Mouse (Mus musculus) CH12.LX (cell line): ENCODE results near the gene Best2. TPM values are rescaled to one million over a fixed set of nuclear protein-coding genes. Genes with fewer than 3 reads are reported as not detected.

Experiments
- DNase-seq: peaks from one replicate; pipeline ENCODE4 v3.0.0-alpha.2; 2013; ENCODE audit errors: extremely low read depth
- H3K27ac ChIP-seq: 2 replicates; pipeline ENCODE4 v1.5.1; 2012; ENCODE audit warnings: low read depth, mild to moderate bottlenecking, control low read depth, moderate library complexity; ENCODE audit not compliant: insufficient read depth
- H3K27me3 ChIP-seq: replicated peaks from 2 replicates; pipeline ENCODE3; 2012; ENCODE audit warnings: inconsistent platforms
- H3K36me3 ChIP-seq, 2 experiments: replicated peaks in 1 of 2; 2 replicates each; pipeline versions ENCODE3 to v1.6.1; 2012; ENCODE audit warnings: inconsistent platforms in 1 of 2, low read length in 1 of 2, mild to moderate bottlenecking in 1 of 2, mixed read lengths in 1 of 2, moderate library complexity in 1 of 2; ENCODE audit not compliant: control insufficient read depth in 1 of 2, insufficient read depth in 1 of 2
- H3K4me1 ChIP-seq, 2 experiments: 2 replicates each; pipeline ENCODE4 v1.6.1; 2012; ENCODE audit warnings: inconsistent platforms in 1 of 2, moderate library complexity in 1 of 2; ENCODE audit not compliant: insufficient read depth in 2 of 2, control insufficient read depth in 1 of 2
- H3K4me2 ChIP-seq: 2 replicates; pipeline ENCODE4 v1.6.1; 2012; ENCODE audit warnings: low read depth, mild to moderate bottlenecking, control low read depth; ENCODE audit not compliant: poor library complexity, insufficient read depth, severe bottlenecking
- H3K4me3 ChIP-seq, 3 experiments: fragments of 150-350 bp in 1 of 3; sonication (generic) in 1 of 3; replicated peaks in 1 of 3; 2 replicates each; pipeline versions ENCODE3 to v1.5.1; 2011 to 2012; ENCODE audit warnings: low read depth in 2 of 3, low read length in 2 of 3, mild to moderate bottlenecking in 2 of 3, moderate library complexity in 2 of 3, control low read depth in 1 of 3, improper control_type of control experiment in 1 of 3, inconsistent platforms in 1 of 3, mixed read lengths in 1 of 3; ENCODE audit not compliant: poor library complexity in 1 of 3
- H3K79me2 ChIP-seq: replicated peaks from 2 replicates; pipeline ENCODE4 v1.6.1; 2012; ENCODE audit warnings: mild to moderate bottlenecking, moderate library complexity; ENCODE audit not compliant: control insufficient read depth, poor library complexity, insufficient read depth, severe bottlenecking; ENCODE audit errors: extremely low read depth
- H3K9ac ChIP-seq: 2 replicates; pipeline ENCODE4 v1.6.1; 2012; ENCODE audit warnings: low read depth, mild to moderate bottlenecking, control low read depth, moderate library complexity; ENCODE audit not compliant: insufficient read depth
- H3K9me3 ChIP-seq: replicated peaks from 2 replicates; pipeline ENCODE3; 2012; ENCODE audit warnings: low read length, inconsistent platforms, mixed read lengths
- BHLHE40 ChIP-seq: IDR thresholded peaks from 2 replicates; pipeline ENCODE4 v1.6.1; 2011; ENCODE audit warnings: mild to moderate bottlenecking, low read depth, low read length, improper control_type of control experiment
- CHD2 ChIP-seq: IDR thresholded peaks from 2 replicates; pipeline ENCODE4 v1.6.1; 2011; ENCODE audit warnings: low read length, improper control_type of control experiment
- CTCF ChIP-seq, 2 experiments: IDR thresholded peaks in 1 of 2; conservative IDR thresholded peaks in 1 of 2; 2 replicates each; pipeline ENCODE4 v1.5.1; 2011 to 2012; ENCODE audit warnings: low read depth in 2 of 2, low read length in 2 of 2, improper control_type of control experiment in 1 of 2, inconsistent platforms in 1 of 2, mild to moderate bottlenecking in 1 of 2, moderate library complexity in 1 of 2
- E2F4 ChIP-seq: IDR thresholded peaks from 2 replicates; pipeline ENCODE4 v1.6.1; 2011; ENCODE audit warnings: low read depth, low read length, improper control_type of control experiment; ENCODE audit not compliant: insufficient replicate concordance
- EP300 ChIP-seq: IDR thresholded peaks from 2 replicates; pipeline ENCODE4 v1.6.1; 2011; ENCODE audit warnings: low read length, improper control_type of control experiment
- ETS1 ChIP-seq: conservative IDR thresholded peaks from 2 replicates; pipeline ENCODE4 v1.6.1; 2012; ENCODE audit warnings: low read depth, mild to moderate bottlenecking, inconsistent platforms, low read length, improper control_type of control experiment, moderate library complexity
- HCFC1 ChIP-seq: IDR thresholded peaks from 2 replicates; pipeline ENCODE4 v1.6.1; 2012; ENCODE audit warnings: low read depth, mild to moderate bottlenecking, inconsistent platforms, low read length, improper control_type of control experiment
- IRF4 ChIP-seq: IDR thresholded peaks from 2 replicates; pipeline ENCODE4 v1.6.1; 2014; ENCODE audit warnings: low read depth, mild to moderate bottlenecking, inconsistent platforms, low read length, improper control_type of control experiment
- JUN ChIP-seq: IDR thresholded peaks from 2 replicates; pipeline ENCODE4 v1.6.1; 2011; ENCODE audit warnings: low read depth, mild to moderate bottlenecking, low read length, improper control_type of control experiment, moderate library complexity; ENCODE audit not compliant: insufficient read depth
- JUND ChIP-seq: conservative IDR thresholded peaks from 2 replicates; pipeline ENCODE4 v1.6.1; 2011; ENCODE audit warnings: low read depth, low read length, improper control_type of control experiment
- KAT2A ChIP-seq: IDR thresholded peaks from 2 replicates; pipeline ENCODE4 v1.6.1; 2012; ENCODE audit warnings: low read length, improper control_type of control experiment, inconsistent platforms; ENCODE audit not compliant: insufficient replicate concordance
- MAFK ChIP-seq: IDR thresholded peaks from 2 replicates; pipeline ENCODE4 v1.6.1; 2011; ENCODE audit warnings: low read length, improper control_type of control experiment; ENCODE audit not compliant: insufficient replicate concordance
- MAX ChIP-seq: IDR thresholded peaks from 2 replicates; pipeline ENCODE4 v1.6.1; 2011; ENCODE audit warnings: low read length, improper control_type of control experiment
- MAZ ChIP-seq: IDR thresholded peaks from 2 replicates; pipeline ENCODE4 v1.6.1; 2012; ENCODE audit warnings: low read depth, mild to moderate bottlenecking, inconsistent platforms, low read length, improper control_type of control experiment, moderate library complexity
- MEF2A ChIP-seq: IDR thresholded peaks from 2 replicates; pipeline ENCODE4 v1.6.1; 2014; ENCODE audit warnings: low read depth, mild to moderate bottlenecking, inconsistent platforms, low read length, improper control_type of control experiment, borderline replicate concordance
- MXI1 ChIP-seq: IDR thresholded peaks from 2 replicates; pipeline ENCODE4 v1.6.1; 2011; ENCODE audit warnings: mild to moderate bottlenecking, low read depth, low read length, improper control_type of control experiment
- MYC ChIP-seq: IDR thresholded peaks from 2 replicates; pipeline ENCODE4 v1.6.1; 2011; ENCODE audit warnings: low read depth, mild to moderate bottlenecking, improper control_type of control experiment, low read length
- NELFE ChIP-seq: IDR thresholded peaks from 2 replicates; pipeline ENCODE4 v1.6.1; 2011; ENCODE audit warnings: low read depth, low read length, improper control_type of control experiment
- NRF1 ChIP-seq: IDR thresholded peaks from 2 replicates; pipeline ENCODE4 v1.6.1; 2014; ENCODE audit warnings: low read depth, mild to moderate bottlenecking, inconsistent platforms, low read length, improper control_type of control experiment, moderate library complexity
- PAX5 ChIP-seq: IDR thresholded peaks from 2 replicates; pipeline ENCODE4 v1.6.1; 2012; ENCODE audit warnings: low read length, inconsistent platforms, mixed read lengths
- POLR2A ChIP-seq: IDR thresholded peaks from 2 replicates; pipeline ENCODE4 v1.6.1; 2011; ENCODE audit warnings: low read depth, mild to moderate bottlenecking, improper control_type of control experiment, low read length
- POLR2AphosphoS2 ChIP-seq: IDR thresholded peaks from 2 replicates; pipeline ENCODE4 v1.6.1; 2011; ENCODE audit warnings: low read depth, low read length, improper control_type of control experiment
- RAD21 ChIP-seq: IDR thresholded peaks from 2 replicates; pipeline ENCODE4 v1.6.1; 2011; ENCODE audit warnings: low read depth, mild to moderate bottlenecking, low read length, improper control_type of control experiment, moderate library complexity
- RCOR1 ChIP-seq: conservative IDR thresholded peaks from 2 replicates; pipeline ENCODE4 v1.6.1; 2012; ENCODE audit warnings: low read depth, mild to moderate bottlenecking, inconsistent platforms, low read length, improper control_type of control experiment
- SIN3A ChIP-seq: IDR thresholded peaks from 2 replicates; pipeline ENCODE4 v1.6.1; 2012; ENCODE audit warnings: low read length, improper control_type of control experiment, inconsistent platforms
- SMC3 ChIP-seq: IDR thresholded peaks from 2 replicates; pipeline ENCODE4 v1.6.1; 2011; ENCODE audit warnings: low read depth, low read length, improper control_type of control experiment
- TBP ChIP-seq: conservative IDR thresholded peaks from 2 replicates; pipeline ENCODE4 v1.6.1; 2011; ENCODE audit warnings: low read depth, low read length, improper control_type of control experiment
- TCF12 ChIP-seq: IDR thresholded peaks from 2 replicates; pipeline ENCODE4 v1.6.1; 2014; ENCODE audit warnings: low read depth, mild to moderate bottlenecking, inconsistent platforms, low read length, improper control_type of control experiment
- UBTF ChIP-seq: IDR thresholded peaks from 2 replicates; pipeline ENCODE4 v1.6.1; 2012; ENCODE audit warnings: low read depth, mild to moderate bottlenecking, inconsistent platforms, low read length, improper control_type of control experiment, moderate library complexity
- USF2 ChIP-seq: conservative IDR thresholded peaks from 2 replicates; pipeline ENCODE4 v1.6.1; 2011; ENCODE audit warnings: low read depth, low read length, improper control_type of control experiment
- ZC3H11A ChIP-seq: IDR thresholded peaks from 2 replicates; pipeline ENCODE4 v1.6.1; 2012; ENCODE audit warnings: low read depth, mild to moderate bottlenecking, inconsistent platforms, low read length, improper control_type of control experiment
- ZKSCAN1 ChIP-seq: IDR thresholded peaks from 2 replicates; pipeline ENCODE4 v1.6.1; 2012; ENCODE audit warnings: low read depth, inconsistent platforms, low read length, improper control_type of control experiment, borderline replicate concordance
- ZMIZ1 ChIP-seq: IDR thresholded peaks from 2 replicates; pipeline ENCODE4 v1.6.1; 2012; ENCODE audit warnings: low read depth, mild to moderate bottlenecking, inconsistent platforms, low read length, improper control_type of control experiment
- ZNF384 ChIP-seq: IDR thresholded peaks from 2 replicates; pipeline ENCODE4 v1.6.1; 2012; ENCODE audit warnings: low read depth, low read length, improper control_type of control experiment, inconsistent platforms
- dilution Hi-C: fragments of 300-500 bp; cut with MboI; formaldehyde crosslinking; loops from 2 replicates; pipeline ENCODE4 v1.14.3; 2020; ENCODE audit warnings: low sequenced_read_pairs; ENCODE audit not compliant: extremely low pct_unique_long_range_greater_than_20kb, extremely low pct_ligation_motif_present
- in situ Hi-C: fragments of 300-500 bp; cut with MboI; formaldehyde crosslinking; loops from 3 replicates; pipeline ENCODE4 v1.14.3; 2019; ENCODE audit warnings: low sequenced_read_pairs, low pct_ligation_motif_present, low pct_unique_long_range_greater_than_20kb, mixed read lengths
- polyA plus RNA-seq: library from polyadenylated mRNA; unstranded; fragments of >175 nt; gene quantifications from 2 replicates; pipeline ENCODE4 v1.2.1, GENCODE M21; 2012; ENCODE audit warnings: low read depth; ENCODE audit not compliant: insufficient read length
- total RNA-seq, 2 experiments: library from RNA; depleted of rRNA; stranded (reverse); fragments of 300-350 nt in 1 of 2; fragments of >200 nt in 1 of 2; gene quantifications; 2 replicates each; pipeline ENCODE4 v1.2.3; 2012 to 2014

The Best2 gene
- total and polyA plus RNA-seq, 3 experiments: 0.23 TPM; not detected in 2

- peak; percentile 28 for TF ChIP-seq MAZ
- no peak for TF ChIP-seq ZKSCAN1
- no peak for TF ChIP-seq KAT2A
- peak; percentile 46; the same call in 1 of the 2 replicates for TF ChIP-seq MYC
- TF ChIP-seq CHD2: no peak
- TF ChIP-seq ZC3H11A: peak; percentile 51; the same call in 1 of the 2 replicates
- no peak for TF ChIP-seq EP300
- peak; percentile 92 for TF ChIP-seq SMC3
- no peak for TF ChIP-seq E2F4
- TF ChIP-seq TCF12: no peak; the same call in 1 of the 2 replicates
- 0 out of 2 replicates have a peak, but pooled peaks have one; percentile 34 for TF ChIP-seq NRF1
- TF ChIP-seq POLR2AphosphoS2: no peak
- peak; percentile 82; the same call in 1 of the 2 replicates for TF ChIP-seq MAX
- peak; percentile 38; the same call in 1 of the 2 replicates for TF ChIP-seq TBP
- TF ChIP-seq JUND: no peak
- no peak for TF ChIP-seq UBTF
- peak; percentile 85 for TF ChIP-seq USF2
- peak; percentile 15 for TF ChIP-seq SIN3A
- TF ChIP-seq IRF4: no peak
Observed at GRCm38 (mm10) chr8:84990349-84990748, 24.0 kb downstream of the Best2 start, which contains the start of gene Hook2 (continued).

GRCm38 (mm10) chr8:84989810-84990209 is 24.5 kb downstream of the Best2 start:
- no peaks in the 10 kb centered on the region for H3K9me3 ChIP-seq
- dilution Hi-C loops (no loop called here), in situ Hi-C loops (loop anchor here (5.0 kb wide), 1 partner anchor 37 kb away; the partner anchor contains the start of genes Asna1 and Trir)
- H3K9ac ChIP-seq: peak overlapping the region; percentile 93
- peak overlapping the region; percentile 81 for H3K4me2 ChIP-seq
- H3K27me3 ChIP-seq: no peaks in the 10 kb centered on the region
- peaks cover 1 to 22% of the 10 kb centered on the region in 2 experiments for H3K36me3 ChIP-seq
- peak overlapping the region; percentile 55; the same call in 1 of the 2 replicates for H3K27ac ChIP-seq
- peak; percentile 93 for DNase-seq
- no peaks in the 10 kb centered on the region for H3K79me2 ChIP-seq
- peaks cover 22 to 40% of the 10 kb centered on the region in 2 experiments for H3K4me1 ChIP-seq
- H3K4me3 ChIP-seq: peak overlapping the region; percentile 51 to 70 (median 52)
- no peak for TF ChIP-seq CHD2
- peak; percentile 76 for TF ChIP-seq IRF4
- no peak for TF ChIP-seq USF2
- peak; percentile 28; the same call in 1 of the 2 replicates for TF ChIP-seq MEF2A
- no peak for TF ChIP-seq JUND
- no peak for TF ChIP-seq JUN
- TF ChIP-seq ZC3H11A: peak; percentile 94
- no peak for TF ChIP-seq E2F4
- TF ChIP-seq CTCF (conservative IDR thresholded peaks at IDR 0.05 in 1 of 2, IDR thresholded peaks at IDR 0.05 in 1 of 2; ENCODE audit: low read depth in 2 of 2, low read length in 2 of 2): peak in 1 of 2 experiments; percentile 98; a peak in 2 of 4 replicates
- 0 out of 2 replicates have a peak, but pooled peaks have one; percentile 33 for TF ChIP-seq RCOR1
- no peak; the same call in 1 of the 2 replicates for TF ChIP-seq MXI1
- peak; percentile 74 for TF ChIP-seq NELFE
- TF ChIP-seq BHLHE40: peak; percentile 36; the same call in 1 of the 2 replicates
- no peak for TF ChIP-seq TBP
- no peak for TF ChIP-seq ZMIZ1
- TF ChIP-seq MAFK: no peak
- TF ChIP-seq MYC: no peak
- TF ChIP-seq EP300: no peak
- TF ChIP-seq PAX5: no peak
- no peak for TF ChIP-seq KAT2A
- peak; percentile 37; the same call in 1 of the 2 replicates for TF ChIP-seq TCF12
- TF ChIP-seq HCFC1: no peak
- TF ChIP-seq ETS1: peak; percentile 16; the same call in 1 of the 2 replicates
- no peak for TF ChIP-seq POLR2AphosphoS2
- no peak for TF ChIP-seq POLR2A
- peak; percentile 91 for TF ChIP-seq RAD21
- TF ChIP-seq SIN3A: peak; percentile 88; the same call in 1 of the 2 replicates
- no peak for TF ChIP-seq MAX
- peak; percentile 78; the same call in 1 of the 2 replicates for TF ChIP-seq MAZ
- peak; percentile 56; the same call in 1 of the 2 replicates for TF ChIP-seq ZNF384
